Mouse (Mus musculus) olfactory bulb, adult 2 months (tissue): Measurements from ENCODE around the gene Inpp1. TPM values are rescaled to one million over a fixed set of nuclear protein-coding genes. Genes with fewer than 3 reads are reported as not detected.

Experiments
- H3K27ac ChIP-seq: fragments of 200-500 bp; 2 replicates; pipeline ENCODE4 v1.5.1; 2012; ENCODE audit warnings: low read depth, low read length; ENCODE audit not compliant: insufficient read depth
- H3K4me1 ChIP-seq: fragments of 200-500 bp; 2 replicates; pipeline ENCODE4 v1.6.1; 2012; ENCODE audit warnings: low read length; ENCODE audit not compliant: control insufficient read depth, insufficient read depth
- H3K4me3 ChIP-seq: fragments of 200-500 bp; 2 replicates; pipeline ENCODE4 v1.5.1; 2012; ENCODE audit warnings: mild to moderate bottlenecking, low read depth, low read length, moderate library complexity; ENCODE audit not compliant: insufficient read depth
- CTCF ChIP-seq: fragments of 200-500 bp; IDR thresholded peaks from 2 replicates; pipeline ENCODE4 v1.5.1; 2012; ENCODE audit warnings: low read depth, mild to moderate bottlenecking, low read length, moderate library complexity; ENCODE audit not compliant: insufficient read depth
- POLR2A ChIP-seq: fragments of 200-500 bp; IDR thresholded peaks from 2 replicates; pipeline ENCODE4 v1.6.1; 2012; ENCODE audit warnings: mild to moderate bottlenecking, low read depth, low read length, moderate library complexity; ENCODE audit not compliant: insufficient read depth
- WGBS: fragments of 180-500 bp; shearing (Covaris S2); methylation state at CpG from one replicate; pipeline ENCODE4 v1.1.7; 2018; 5-methylcytosine and 5-hydroxymethylcytosine counted together
- polyA plus RNA-seq: library from polyadenylated mRNA; stranded (reverse); fragments of >200 nt; gene quantifications from 2 replicates; pipeline ENCODE4 v1.2.4, GENCODE M21; 2012; ENCODE audit warnings: low replicate concordance; ENCODE audit not compliant: missing spikeins, insufficient read depth, insufficient read length

The Inpp1 gene
- polyA plus RNA-seq, 1 experiment, result not detected

DNA sequence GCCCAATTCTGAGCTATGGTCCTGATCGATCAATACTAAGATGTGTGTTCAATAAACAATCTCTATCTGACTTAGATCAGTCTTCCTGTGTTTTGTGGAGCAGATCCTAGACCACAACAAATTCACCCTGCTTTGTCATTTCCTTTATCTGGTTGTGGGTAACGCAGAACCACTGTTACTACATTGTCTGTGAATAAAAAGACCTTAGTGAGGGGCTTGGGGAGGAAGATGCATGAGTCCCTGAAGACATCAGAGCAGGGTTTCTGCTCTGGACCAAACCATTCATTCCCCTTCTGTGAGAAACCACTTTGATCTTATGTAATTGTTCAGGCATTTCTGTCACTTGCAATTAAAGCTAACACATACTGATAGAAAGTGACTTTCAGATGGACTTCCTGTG is 63.7 kb downstream of the Inpp1 start:
- no peak overlapping the region for H3K4me3 ChIP-seq
- 99% methylated on average over 2 of the region's 2 CpGs for WGBS
- TF ChIP-seq POLR2A (no peak), CTCF (no peak)
- H3K4me1 ChIP-seq, result no peaks in the 10 kb centered on the region
- no peak overlapping the region for H3K27ac ChIP-seq

DNA sequence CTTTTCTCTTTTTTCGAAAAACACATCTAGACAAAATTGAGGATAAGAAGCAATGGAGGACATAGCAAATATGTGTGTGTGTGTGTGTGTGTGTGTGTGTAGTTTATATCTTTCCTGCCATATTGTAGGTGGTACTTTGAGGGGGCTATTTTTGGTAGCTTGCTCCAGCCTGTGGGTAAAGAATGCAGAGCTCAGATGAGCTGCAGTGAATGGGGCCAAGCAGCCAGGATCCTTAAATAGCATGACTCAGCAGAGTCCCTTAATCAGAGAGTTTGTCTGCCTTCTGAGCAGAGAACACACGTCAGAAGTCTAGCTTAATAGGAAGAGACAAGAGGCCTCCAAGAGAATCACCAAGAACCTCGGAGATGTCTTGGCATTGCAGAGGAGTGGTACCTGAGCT is 64.8 kb downstream of the Inpp1 start:
- TF ChIP-seq POLR2A (no peak), CTCF (no peak)
- no peak overlapping the region for H3K27ac ChIP-seq
- H3K4me1 ChIP-seq, result no peaks in the 10 kb centered on the region
- no peak overlapping the region for H3K4me3 ChIP-seq
- 56% methylated on average over 3 of the region's 3 CpGs for WGBS

DNA sequence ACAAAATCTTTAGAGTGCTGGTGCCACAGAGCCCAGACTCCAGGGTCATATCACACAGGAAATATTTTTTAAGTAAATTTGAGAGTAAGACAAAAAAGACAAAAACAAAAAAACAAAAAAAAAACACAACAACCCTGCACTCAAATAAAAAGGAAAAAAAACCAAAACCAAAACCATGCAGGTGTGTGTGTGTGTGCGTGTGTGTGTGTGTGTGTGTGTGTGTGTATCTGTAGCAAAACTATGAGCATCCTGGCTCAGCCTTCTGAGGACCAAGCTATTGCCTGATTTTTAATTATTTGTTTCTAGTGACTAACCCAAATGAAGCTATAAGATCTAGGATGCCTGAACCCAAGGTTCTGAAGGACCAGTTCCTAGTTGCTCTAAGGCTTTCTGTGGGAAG is 65.9 kb downstream of the Inpp1 start:
- H3K4me3 ChIP-seq, result no peak overlapping the region
- H3K4me1 ChIP-seq, result no peaks in the 10 kb centered on the region
- no peak for TF ChIP-seq POLR2A
- TF ChIP-seq CTCF, result no peak
- no peak overlapping the region for H3K27ac ChIP-seq
- 84% methylated on average over 1 of the region's 1 CpGs for WGBS

DNA sequence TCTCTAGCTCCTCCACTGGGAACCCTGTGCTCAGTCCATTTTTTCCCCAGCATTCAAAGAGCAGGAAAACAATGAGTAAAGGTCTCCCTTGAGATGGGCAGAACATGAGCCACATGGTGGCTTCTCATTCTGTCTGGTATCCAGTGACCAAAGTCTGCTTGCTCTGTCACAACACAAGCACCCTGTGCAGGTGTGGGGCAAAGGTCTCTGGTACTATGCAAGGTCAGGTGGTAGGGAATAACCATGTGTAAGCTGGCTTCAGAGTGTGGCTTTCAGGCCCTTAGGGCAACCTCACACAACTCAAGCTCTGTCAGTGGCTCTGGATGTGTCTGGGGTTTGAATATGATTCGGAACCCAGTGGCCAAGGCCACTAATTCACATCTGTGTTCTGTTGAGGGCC is 67.5 kb downstream of the Inpp1 start:
- Histone ChIP-seq H3K4me1 (no peaks in the 10 kb centered on the region), H3K27ac (no peak overlapping the region), H3K4me3 (no peak overlapping the region)
- 100% methylated on average over 1 of the region's 1 CpGs for WGBS
- TF ChIP-seq CTCF (no peak), POLR2A (no peak)

DNA sequence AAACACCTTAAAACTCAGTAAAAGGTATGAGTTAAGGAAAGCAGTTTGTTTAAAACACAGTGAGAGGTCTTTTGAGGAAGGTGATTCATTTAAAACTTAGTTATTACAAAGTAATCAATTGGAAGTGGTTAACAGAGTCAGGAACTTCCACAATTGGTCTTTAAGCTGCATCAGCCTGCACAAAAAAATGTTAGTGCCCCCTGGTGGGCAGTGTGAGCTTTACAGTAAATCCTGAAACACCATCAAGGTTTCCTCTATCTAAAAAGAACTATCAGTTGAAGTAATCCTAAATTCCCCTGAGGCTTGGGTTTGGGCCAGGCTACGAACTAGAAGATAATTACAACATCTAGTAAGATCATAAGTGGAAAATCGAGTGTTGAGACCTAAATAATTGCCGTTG is 69.2 kb downstream of the Inpp1 start:
- Histone ChIP-seq H3K4me1 (no peaks in the 10 kb centered on the region), H3K27ac (no peak overlapping the region), H3K4me3 (no peak overlapping the region)
- WGBS, result 22% methylated on average over 3 of the region's 3 CpGs
- TF ChIP-seq CTCF, result no peak
- no peak for TF ChIP-seq POLR2A

DNA sequence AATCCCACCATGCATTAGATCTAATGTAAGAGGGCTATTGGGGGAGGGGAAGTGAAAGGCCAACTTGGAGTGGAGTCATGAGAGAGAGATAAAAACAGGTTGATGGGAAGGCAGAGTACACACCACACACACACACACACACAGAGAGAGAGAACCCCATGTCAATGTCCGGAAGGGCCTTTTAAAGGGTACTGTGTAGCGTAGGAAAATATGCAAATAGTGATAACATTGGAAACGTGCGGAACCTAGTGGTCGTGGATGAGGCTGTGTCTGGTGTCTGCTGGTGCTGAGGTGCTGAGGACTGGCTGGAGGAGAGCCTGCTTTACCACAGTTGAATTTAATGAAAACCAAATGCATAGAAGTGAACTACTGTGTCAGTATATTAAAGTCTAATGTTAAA is 74.9 kb downstream of the Inpp1 start:
- TF ChIP-seq POLR2A, result no peak
- no peak for TF ChIP-seq CTCF
- WGBS, result 95% methylated on average over 5 of the region's 5 CpGs
- Histone ChIP-seq H3K27ac (no peak overlapping the region), H3K4me3 (no peak overlapping the region), H3K4me1 (no peaks in the 10 kb centered on the region)

Other genes with a start within 250 kb of the Inpp1 start
- not detected in 2 replicates for gene Nemp2, start 187.0 kb downstream of the Inpp1 start, polyA plus RNA-seq
- not detected in 2 replicates for gene Mfsd6, start 90.2 kb downstream of the Inpp1 start, polyA plus RNA-seq
- not detected in 2 replicates for gene Hibch, start 27.2 kb upstream of the Inpp1 start, polyA plus RNA-seq
- gene 1700019D03Rik, start 202.5 kb upstream of the Inpp1 start, polyA plus RNA-seq, result not detected in 2 replicates
- gene Mstn, start 244.0 kb upstream of the Inpp1 start, polyA plus RNA-seq, result not detected in 2 replicates